Mouse (Mus musculus): ENCODE measurements at regions not wholly inside any gene's neighbourhood (a gene's known extent, or its start where the extent isn't known, plus 50 kb on each side); places are given as distances from the start of the nearest gene placed in this dataset.

- Histone ChIP-seq H3K4me3 (ENCODE audit: insufficient read depth, low read depth, low read length) (no peak overlapping the region), H3K27ac (ENCODE audit: insufficient read depth, low read depth, low read length) (no peak overlapping the region), H3K4me1 (ENCODE audit: control insufficient read depth, insufficient read depth, low read length) (peaks cover 3% of the 10 kb centered on the region)
- WGBS = 18% methylated on average over 11 of the region's 11 CpGs
- TF ChIP-seq POLR2A (IDR thresholded peaks at IDR 0.05; ENCODE audit: insufficient read depth, low read depth, low read length) (no peak), CTCF (IDR thresholded peaks at IDR 0.05; ENCODE audit: insufficient read depth, low read depth, low read length) (no peak; the same call in 1 of the 2 replicates)
Measured at GRCm38 (mm10) chr6:35380721-35381466, 55.0 kb upstream of the Fam180a start.

- 20% methylated on average over 8 of the region's 8 CpGs for WGBS
- no peak overlapping the region for H3K4me3 ChIP-seq (ENCODE audit: insufficient read depth, low read depth, low read length)
- H3K4me1 ChIP-seq (ENCODE audit: control insufficient read depth, insufficient read depth, low read length) = peaks cover 3% of the 10 kb centered on the region
- no peak overlapping the region for H3K27ac ChIP-seq (ENCODE audit: insufficient read depth, low read depth, low read length)
- TF ChIP-seq POLR2A (IDR thresholded peaks at IDR 0.05; ENCODE audit: insufficient read depth, low read depth, low read length) (no peak), CTCF (IDR thresholded peaks at IDR 0.05; ENCODE audit: insufficient read depth, low read depth, low read length) (peak; percentile 90)
Measured at GRCm38 (mm10) chr6:35379890-35380289, 53.9 kb upstream of the Fam180a start.

DNA sequence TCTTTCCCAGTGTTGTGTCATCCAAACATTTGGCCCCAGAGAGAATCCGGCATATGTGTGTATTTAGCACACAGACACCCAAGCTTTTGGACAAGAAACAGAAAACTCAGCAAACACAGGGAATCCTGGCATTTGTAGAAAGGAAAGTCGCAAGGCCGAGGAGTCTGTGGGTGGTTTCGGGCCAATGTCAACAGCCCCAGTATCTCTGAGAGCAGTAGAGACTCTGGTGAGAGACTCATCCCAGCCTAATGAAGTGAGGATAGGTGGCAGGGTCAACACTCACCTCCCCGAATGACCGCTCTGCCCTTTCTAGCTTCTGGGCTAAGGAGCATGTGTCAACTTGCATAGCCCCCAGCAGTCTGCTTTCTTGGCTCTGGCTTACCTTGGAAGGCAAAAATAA, 52.9 kb upstream of the Fam180a start:
- 87% methylated on average over 6 of the region's 6 CpGs for WGBS
- H3K27ac ChIP-seq (ENCODE audit: insufficient read depth, low read depth, low read length) = no peak overlapping the region
- peaks cover 3% of the 10 kb centered on the region for H3K4me1 ChIP-seq (ENCODE audit: control insufficient read depth, insufficient read depth, low read length)
- H3K4me3 ChIP-seq (ENCODE audit: insufficient read depth, low read depth, low read length) = no peak overlapping the region
- no peak for TF ChIP-seq POLR2A (IDR thresholded peaks at IDR 0.05; ENCODE audit: insufficient read depth, low read depth, low read length)
- no peak for TF ChIP-seq CTCF (IDR thresholded peaks at IDR 0.05; ENCODE audit: insufficient read depth, low read depth, low read length)

DNA sequence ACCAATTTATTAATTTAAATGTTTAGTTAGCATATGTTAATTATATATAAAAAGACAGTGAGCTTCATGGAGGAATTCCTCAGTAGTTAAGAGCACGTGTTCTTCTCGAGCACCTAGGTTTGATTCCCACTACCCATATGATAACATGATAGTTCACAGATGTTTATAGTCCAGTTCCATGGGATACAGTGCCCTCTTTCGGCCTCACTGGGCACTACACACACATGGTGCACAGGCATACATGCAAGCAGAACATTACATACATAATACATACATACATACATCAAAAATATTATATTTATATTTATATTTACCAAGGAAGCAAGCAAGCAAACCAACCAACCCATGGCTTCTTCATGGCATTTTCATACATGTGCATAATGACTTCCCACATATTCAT, 51.6 kb upstream of the Fam180a start:
- TF ChIP-seq CTCF (IDR thresholded peaks at IDR 0.05; ENCODE audit: insufficient read depth, low read depth, low read length) (no peak), POLR2A (IDR thresholded peaks at IDR 0.05; ENCODE audit: insufficient read depth, low read depth, low read length) (no peak)
- Histone ChIP-seq H3K4me3 (ENCODE audit: insufficient read depth, low read depth, low read length) (no peak overlapping the region), H3K4me1 (ENCODE audit: control insufficient read depth, insufficient read depth, low read length) (peaks cover 3% of the 10 kb centered on the region), H3K27ac (ENCODE audit: insufficient read depth, low read depth, low read length) (no peak overlapping the region)
- 93% methylated on average over 3 of the region's 3 CpGs for WGBS

- TF ChIP-seq POLR2A (IDR thresholded peaks at IDR 0.05; ENCODE audit: insufficient read depth, low read depth, low read length) (no peak), CTCF (IDR thresholded peaks at IDR 0.05; ENCODE audit: insufficient read depth, low read depth, low read length) (no peak)
- Histone ChIP-seq H3K27ac (ENCODE audit: insufficient read depth, low read depth, low read length) (no peak overlapping the region), H3K4me3 (ENCODE audit: insufficient read depth, low read depth, low read length) (no peak overlapping the region), H3K4me1 (ENCODE audit: control insufficient read depth, insufficient read depth, low read length) (peaks cover 3% of the 10 kb centered on the region)
- WGBS = 80% methylated on average over 9 of the region's 9 CpGs
Measured at GRCm38 (mm10) chr6:35376526-35376925, 50.6 kb upstream of the Fam180a start.

Data from olfactory bulb, adult 2 months (tissue).